Mouse (Mus musculus) layer of hippocampus, adult 8-10 months (tissue): ENCODE measurements around the gene Tex52. TPM values are rescaled to one million over a fixed set of nuclear protein-coding genes. Genes with fewer than 3 reads are reported as not detected.
A peak's percentile ranks its signal among the peaks of the same experiment; 100 is the strongest.
"Not testable (repeated sequence)": the region's sequence is repeated elsewhere in the genome, so short reads cannot be mapped to it uniquely, and the experiment has no call there.

ENCODE experiments used
- DNase-seq, 2 experiments: peaks; one replicate each; pipeline ENCODE4 v3.0.0; 2022; ENCODE audit warnings: low spot score in 2 of 2
- total RNA-seq, 4 experiments: library from RNA; stranded (reverse); gene quantifications; 2 replicates each; pipeline ENCODE4 v1.2.4; 2022

Tex52 gene
- total RNA-seq, 4 experiments from 2014 or later, result 1.7 to 3.3 (median 2.5) TPM

DNA sequence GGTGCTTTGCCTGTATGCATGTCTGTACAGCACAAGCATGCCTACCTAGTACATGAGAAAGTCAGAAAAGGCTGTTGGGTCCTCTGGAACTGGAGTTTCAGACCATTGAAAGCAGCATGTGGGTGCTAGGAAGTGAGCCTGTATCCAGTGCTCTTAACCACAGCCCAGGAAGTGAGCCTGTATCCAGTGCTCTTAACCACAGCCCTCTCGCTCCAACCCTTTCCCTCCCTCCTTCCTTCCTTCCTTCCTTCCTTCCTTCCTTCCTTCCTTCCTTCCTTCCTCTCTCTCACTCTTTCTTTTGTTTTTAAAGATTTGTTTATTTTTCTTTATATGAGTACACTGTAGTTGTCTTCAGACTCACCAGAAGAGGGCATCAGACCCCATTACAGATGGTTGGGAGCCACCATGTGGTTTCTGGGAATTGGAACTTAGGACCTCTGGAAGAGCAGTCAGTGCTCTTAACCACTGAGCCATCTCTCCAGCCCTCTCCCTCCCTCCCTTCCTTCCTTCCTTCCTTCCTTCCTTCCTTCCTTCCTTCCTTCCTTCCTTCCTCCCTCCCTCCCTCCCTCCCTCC, 5.4 kb downstream of the Tex52 start:
- not testable (repeated sequence) for DNase-seq

DNA sequence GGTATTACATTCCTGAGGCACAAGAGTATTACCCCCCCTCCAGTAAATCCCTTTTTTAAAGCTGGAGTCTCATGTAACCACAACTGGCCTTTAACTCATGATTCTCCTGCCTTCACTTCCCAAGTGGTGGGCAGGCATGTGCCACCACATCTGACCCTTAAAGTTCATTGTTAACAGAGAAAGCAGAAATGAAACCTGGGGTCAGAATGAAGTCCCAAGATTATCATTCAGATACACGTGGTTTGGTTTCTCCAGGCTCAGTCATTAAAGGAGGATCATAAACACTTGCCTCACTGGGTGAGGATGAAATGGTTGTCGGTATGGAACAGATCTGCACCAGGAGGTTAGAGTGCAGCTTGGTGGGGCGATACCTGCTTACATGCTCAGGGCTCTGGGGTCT, 6.0 kb downstream of the Tex52 start:
- DNase-seq, result no peak

GRCm38 (mm10) chr6:128383752-128384151, 8.5 kb downstream of the Tex52 start:
- DNase-seq, result no peak

GRCm38 (mm10) chr6:128385026-128385425, 9.8 kb downstream of the Tex52 start:
- DNase-seq, result no peak

GRCm38 (mm10) chr6:128389185-128389584, 13.9 kb downstream of the Tex52 start:
- DNase-seq, result no peak

GRCm38 (mm10) chr6:128390683-128391082, 15.4 kb downstream of the Tex52 start:
- DNase-seq, result no peak

GRCm38 (mm10) chr6:128397574-128398261, 22.5 kb downstream of the Tex52 start:
- no peak for DNase-seq

GRCm38 (mm10) chr6:128398996-128399395, 23.7 kb downstream of the Tex52 start, which contains the start of gene Nrip2:
Gene Nrip2, plus strand, starts transcription at chr6:128399296.
- no peak for DNase-seq

DNA sequence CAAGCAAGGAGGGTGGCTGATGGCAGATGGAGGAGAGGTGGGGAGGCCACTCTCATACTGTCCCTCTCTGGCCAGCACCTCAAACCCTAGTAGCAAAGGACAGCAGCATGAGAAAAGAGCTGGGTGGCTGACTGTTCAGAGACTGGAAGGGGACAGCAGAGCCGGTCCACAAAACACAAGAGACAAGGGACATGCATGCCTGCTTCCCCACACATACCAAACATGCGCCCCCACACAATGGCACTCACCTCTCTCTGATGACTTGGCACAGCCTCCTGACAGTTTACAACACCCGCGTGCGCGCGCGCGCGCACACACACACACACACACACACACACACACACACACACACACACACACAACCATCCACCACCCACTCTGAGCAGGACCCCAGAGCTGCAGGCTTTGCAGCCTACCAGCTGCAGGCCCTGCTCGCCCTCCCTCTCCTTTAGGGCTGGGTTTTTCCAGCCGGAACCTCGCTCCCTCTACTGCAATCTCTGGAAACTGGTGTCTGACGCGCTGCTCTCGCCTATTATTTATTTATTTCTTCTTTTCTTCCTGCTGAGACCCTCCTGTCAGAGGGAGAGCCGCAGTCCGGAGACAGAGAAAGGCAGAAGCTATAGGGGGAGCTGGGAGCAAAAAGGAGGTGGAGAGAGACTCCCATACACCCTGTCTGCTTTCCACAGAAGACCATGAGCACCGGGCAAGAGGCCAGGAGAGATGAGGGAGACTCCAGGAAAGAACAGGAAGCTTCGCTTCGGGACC, 24.3 kb downstream of the Tex52 start:
- DNase-seq, result peak; percentile 44 to 55

DNA sequence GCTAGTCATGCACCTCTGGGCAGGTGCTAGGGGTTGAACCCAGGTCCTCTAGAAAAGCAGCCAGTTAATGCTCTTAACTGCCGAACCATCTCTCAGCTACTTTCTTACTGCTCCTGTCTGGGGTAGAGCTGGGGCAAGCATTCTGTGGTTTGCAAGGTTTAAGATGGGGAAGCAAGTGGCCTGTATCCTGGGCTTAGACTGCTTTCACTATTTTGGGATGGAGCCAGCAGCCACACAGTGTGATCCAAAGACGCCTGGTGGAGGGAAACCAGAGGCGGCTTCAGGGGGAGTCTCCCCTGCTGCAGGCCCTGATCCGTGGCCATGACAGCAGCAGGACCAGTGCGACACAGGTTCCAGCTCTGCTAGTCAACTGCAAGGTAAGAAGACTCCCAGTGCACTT, 29.5 kb downstream of the Tex52 start:
- DNase-seq, result no peak

- no peak for DNase-seq
Measured at GRCm38 (mm10) chr6:128408544-128409125, 33.4 kb downstream of the Tex52 start.

DNA sequence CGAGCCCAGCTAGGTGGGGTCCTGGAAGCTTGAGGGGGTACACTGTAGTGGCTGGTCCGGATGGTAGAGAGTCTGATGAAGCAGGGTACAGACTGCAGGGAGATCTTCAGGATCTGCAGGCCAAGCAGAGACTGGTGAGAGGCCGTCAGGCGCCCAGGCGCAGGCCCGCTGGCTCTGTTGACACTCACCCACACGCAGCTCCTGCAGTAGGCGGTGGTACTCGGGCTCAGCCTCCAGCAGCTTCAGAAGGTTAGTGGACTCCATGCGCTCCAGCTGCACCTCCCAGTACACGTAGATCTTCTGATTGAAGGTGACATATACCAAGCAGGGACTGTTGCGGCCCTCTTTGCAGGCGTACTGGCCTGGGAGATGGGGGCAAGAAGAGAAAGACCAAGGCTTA, 35.0 kb downstream of the Tex52 start:
- DNase-seq, result no peak

DNA sequence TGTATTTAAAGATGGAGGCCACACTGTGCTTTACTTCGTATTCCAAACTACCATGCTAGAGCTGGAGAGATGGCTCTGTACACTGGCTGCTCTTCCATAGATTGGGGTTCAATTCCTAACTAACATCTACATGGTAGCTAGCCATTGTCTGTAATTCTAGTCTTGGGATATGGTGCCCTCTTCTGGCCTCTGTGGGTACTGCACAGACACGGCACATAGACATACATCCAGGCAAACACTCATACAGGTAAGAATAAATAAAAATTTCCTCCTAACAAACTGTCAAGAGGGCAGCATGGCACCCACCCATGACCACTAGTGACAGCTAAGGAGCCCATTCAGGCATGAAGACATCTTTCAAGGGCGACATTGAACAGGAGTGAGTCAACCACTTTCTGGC, 35.9 kb downstream of the Tex52 start:
- DNase-seq, result peak; percentile 64 to 91

GRCm38 (mm10) chr6:128416169-128416568, 40.9 kb downstream of the Tex52 start:
- DNase-seq, result no peak

DNA sequence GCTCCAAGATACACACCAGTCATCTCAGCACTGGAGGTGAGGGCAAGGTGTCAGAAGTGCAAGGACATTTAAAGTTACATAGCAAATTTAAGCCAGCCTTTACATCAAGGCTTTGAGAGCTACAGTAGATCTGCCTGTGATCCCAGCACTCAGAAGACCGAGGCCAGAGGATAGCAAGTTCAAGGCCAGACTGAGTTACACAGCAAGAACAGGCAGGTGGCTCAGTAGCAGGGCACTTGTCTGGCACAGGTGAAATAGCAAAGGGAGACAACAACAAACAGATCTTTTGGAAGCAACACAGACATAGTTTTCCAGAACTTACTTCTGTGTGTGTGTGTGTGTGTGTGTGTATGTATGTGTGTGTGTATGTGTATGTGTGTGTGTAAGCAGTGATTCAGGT, 42.8 kb downstream of the Tex52 start:
- no peak for DNase-seq

- no peak for DNase-seq
Measured at GRCm38 (mm10) chr6:128421036-128421435, 45.8 kb downstream of the Tex52 start.

GRCm38 (mm10) chr6:128421480-128421879, 46.2 kb downstream of the Tex52 start:
- no peak for DNase-seq

- no peak for DNase-seq
Measured at GRCm38 (mm10) chr6:128423496-128424268, 48.4 kb downstream of the Tex52 start.

DNA sequence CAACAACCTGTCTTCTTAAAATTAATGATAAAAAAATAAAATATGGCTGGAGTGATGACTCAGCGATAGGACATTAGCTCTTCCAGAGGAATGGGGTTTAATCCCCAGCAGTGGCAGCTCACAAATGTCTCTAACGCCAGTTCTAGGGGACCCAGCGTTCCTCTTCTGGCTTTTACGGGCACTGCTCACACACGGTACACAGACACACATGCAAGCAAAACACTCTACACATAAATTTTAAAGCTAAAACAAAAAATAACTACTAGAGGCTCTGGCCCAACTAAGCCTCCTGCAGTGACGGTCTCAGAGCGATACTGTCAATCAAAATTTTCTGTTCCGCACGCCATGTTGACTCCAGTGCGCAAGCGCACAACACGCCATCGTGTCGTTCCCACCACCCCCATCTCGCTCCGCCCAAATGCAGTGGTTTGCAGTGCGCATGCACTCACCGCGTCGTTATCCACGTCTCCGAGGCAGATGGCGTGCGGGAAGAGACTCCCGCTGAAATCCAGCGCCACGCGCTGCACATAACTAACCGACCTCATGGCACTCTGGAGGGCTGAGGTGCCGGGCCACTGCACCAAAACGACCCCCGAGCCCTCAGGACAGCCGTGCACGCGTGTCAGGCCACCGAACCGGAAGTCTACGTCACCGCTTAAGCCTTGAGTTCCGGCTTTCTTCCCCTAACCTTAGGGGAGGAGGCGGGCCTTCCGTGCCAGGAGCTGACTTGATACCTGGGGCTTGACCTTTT, 49.2 kb downstream of the Tex52 start, which contains the start of gene Itfg2:
Gene Itfg2, minus strand, starts transcription at position 663 of the 751 bp plus-strand sequence.
- DNase-seq, result peak; percentile 96 to 97

DNA sequence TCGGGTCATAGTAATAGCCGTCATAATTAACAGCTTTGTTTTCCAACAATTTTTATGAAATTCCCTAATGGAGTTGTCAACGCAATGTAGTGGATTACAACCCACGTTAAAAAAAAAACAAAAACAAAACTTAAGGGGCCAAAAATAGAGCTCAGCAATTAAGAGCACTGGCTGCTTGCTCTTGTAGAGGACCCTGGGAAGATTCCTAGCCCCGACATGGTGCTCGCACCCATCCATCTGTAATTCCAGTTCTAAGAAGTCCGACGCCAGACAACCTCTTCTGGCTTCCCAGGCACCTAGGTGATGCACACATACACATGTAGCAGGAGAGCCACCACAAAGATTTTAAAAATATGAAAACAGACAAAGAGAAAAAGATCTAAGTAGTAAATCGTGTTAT, 49.8 kb downstream of the Tex52 start:
- DNase-seq, result no peak
